Mouse (Mus musculus): ENCODE results near the gene Ppp1r1b. TPM values are rescaled to one million over a fixed set of nuclear protein-coding genes. Genes with fewer than 3 reads are reported as not detected.
A peak's percentile ranks its signal among the peaks of the same experiment; 100 is the strongest.

Ppp1r1b gene
- total RNA-seq (2021), result under 1 TPM; 0.20 to 0.29 TPM
- long read RNA-seq, experiment 1, result 0 reads
- long read RNA-seq, experiment 2, result 0 reads

- DNase-seq, result no peak
- intact Hi-C loops (cut with DNase I; ENCODE audit: low total_unique reads), result loop anchor here (5.0 kb wide), 2 partner anchors 39 to 81 kb away; partner anchors contain the start of gene Pnmt
Measured at GRCm38 (mm10) chr11:98348083-98348961, at the start of gene Ppp1r1b. Ppp1r1b (plus strand) TSS chr11:98348404.

- intact Hi-C loops (cut with DNase I; ENCODE audit: low total_unique reads), result no loop called here
- DNase-seq, result no peak
Measured at GRCm38 (mm10) chr11:98298484-98299205, 49.6 kb upstream of the Ppp1r1b start.

- DNase-seq, result peak; percentile 62
- intact Hi-C loops (cut with DNase I; ENCODE audit: low total_unique reads), result no loop called here
Measured at GRCm38 (mm10) chr11:98313790-98314323, 34.3 kb upstream of the Ppp1r1b start.

GRCm38 (mm10) chr11:98317479-98317878, 30.7 kb upstream of the Ppp1r1b start:
- intact Hi-C loops (cut with DNase I; ENCODE audit: low total_unique reads), result no loop called here

GRCm38 (mm10) chr11:98318421-98319116, 29.6 kb upstream of the Ppp1r1b start:
- intact Hi-C loops (cut with DNase I; ENCODE audit: low total_unique reads), result no loop called here
- no peak for DNase-seq

More at GRCm38 (mm10) chr11:98317479-98317878, 30.7 kb upstream of the Ppp1r1b start:
- no peak for DNase-seq

- DNase-seq, result no peak
- intact Hi-C loops (cut with DNase I; ENCODE audit: low total_unique reads), result no loop called here
Measured at GRCm38 (mm10) chr11:98319120-98319519, 29.1 kb upstream of the Ppp1r1b start.

- intact Hi-C loops (cut with DNase I; ENCODE audit: low total_unique reads), result no loop called here
Measured at GRCm38 (mm10) chr11:98319544-98319943, 28.7 kb upstream of the Ppp1r1b start.

GRCm38 (mm10) chr11:98319944-98320343, 28.3 kb upstream of the Ppp1r1b start:
- DNase-seq, result no peak
- intact Hi-C loops (cut with DNase I; ENCODE audit: low total_unique reads), result no loop called here

More at GRCm38 (mm10) chr11:98319544-98319943, 28.7 kb upstream of the Ppp1r1b start:
- no peak for DNase-seq

GRCm38 (mm10) chr11:98320381-98320780, 27.8 kb upstream of the Ppp1r1b start:
- no peak for DNase-seq

GRCm38 (mm10) chr11:98320806-98321676, 27.2 kb upstream of the Ppp1r1b start:
- no peak for DNase-seq
- intact Hi-C loops (cut with DNase I; ENCODE audit: low total_unique reads), result no loop called here

More at GRCm38 (mm10) chr11:98320381-98320780, 27.8 kb upstream of the Ppp1r1b start:
- intact Hi-C loops (cut with DNase I; ENCODE audit: low total_unique reads), result no loop called here

- intact Hi-C loops (cut with DNase I; ENCODE audit: low total_unique reads), result no loop called here
- DNase-seq, result no peak
Measured at GRCm38 (mm10) chr11:98321677-98322003, 26.6 kb upstream of the Ppp1r1b start.

- DNase-seq, result no peak
- intact Hi-C loops (cut with DNase I; ENCODE audit: low total_unique reads), result no loop called here
Measured at GRCm38 (mm10) chr11:98322159-98322558, 26.0 kb upstream of the Ppp1r1b start.

- DNase-seq, result no peak
- intact Hi-C loops (cut with DNase I; ENCODE audit: low total_unique reads), result no loop called here
Measured at GRCm38 (mm10) chr11:98323136-98323866, 24.9 kb upstream of the Ppp1r1b start.

- intact Hi-C loops (cut with DNase I; ENCODE audit: low total_unique reads), result no loop called here
- no peak for DNase-seq
Measured at GRCm38 (mm10) chr11:98323933-98324332, 24.3 kb upstream of the Ppp1r1b start.

- intact Hi-C loops (cut with DNase I; ENCODE audit: low total_unique reads), result no loop called here
- DNase-seq, result no peak
Measured at GRCm38 (mm10) chr11:98325191-98325820, 22.9 kb upstream of the Ppp1r1b start.

GRCm38 (mm10) chr11:98325821-98326218, 22.4 kb upstream of the Ppp1r1b start:
- intact Hi-C loops (cut with DNase I; ENCODE audit: low total_unique reads), result no loop called here
- no peak for DNase-seq

GRCm38 (mm10) chr11:98326741-98327135, 21.5 kb upstream of the Ppp1r1b start:
- DNase-seq, result no peak
- intact Hi-C loops (cut with DNase I; ENCODE audit: low total_unique reads), result no loop called here

Data from gastrocnemius, postnatal 14 days (tissue).